Mouse (Mus musculus): ENCODE results near the gene Arhgap24.

DNA sequence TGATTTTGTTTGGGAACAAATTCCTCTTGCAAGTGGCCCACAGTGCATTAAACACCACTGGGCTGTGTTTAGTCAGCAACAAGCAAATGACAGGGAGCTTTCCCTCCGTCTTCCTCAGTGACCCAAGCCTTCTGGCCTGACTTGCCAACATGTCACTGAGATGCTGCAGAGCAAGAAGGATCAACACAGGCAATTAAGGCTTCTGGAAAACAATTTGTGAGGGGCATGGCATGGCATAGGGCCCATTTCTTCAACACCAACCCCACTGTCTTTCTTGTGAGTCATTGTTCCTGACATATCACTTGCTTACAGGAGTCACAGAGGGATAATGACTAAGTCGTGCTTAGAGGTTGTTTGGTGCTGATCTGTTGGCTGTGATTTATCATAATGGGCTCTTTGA lies 196.0 kb downstream of the Arhgap24 start:
- TF ChIP-seq MYOG (IDR thresholded peaks at IDR 0.05; ENCODE audit: control insufficient read depth in 1 of 3, insufficient read depth in 1 of 3, insufficient read length in 2 of 3, low read depth in 2 of 3) = no peak
- no peak for TF ChIP-seq POLR2A (IDR thresholded peaks at IDR 0.05; ENCODE audit: insufficient read length, low read depth)

All from myocyte (in vitro differentiated cells).